Mouse (Mus musculus) cerebellum, adult 11 months (tissue): ENCODE results near the gene Rpl13a.
"Not testable (repeated sequence)": the region's sequence is repeated elsewhere in the genome, so short reads cannot be mapped to it uniquely, and the experiment has no call there.

Source experiments
- DNase-seq: peaks from one replicate; pipeline ENCODE4 v3.0.0; 2022

The Rpl13a gene

DNA sequence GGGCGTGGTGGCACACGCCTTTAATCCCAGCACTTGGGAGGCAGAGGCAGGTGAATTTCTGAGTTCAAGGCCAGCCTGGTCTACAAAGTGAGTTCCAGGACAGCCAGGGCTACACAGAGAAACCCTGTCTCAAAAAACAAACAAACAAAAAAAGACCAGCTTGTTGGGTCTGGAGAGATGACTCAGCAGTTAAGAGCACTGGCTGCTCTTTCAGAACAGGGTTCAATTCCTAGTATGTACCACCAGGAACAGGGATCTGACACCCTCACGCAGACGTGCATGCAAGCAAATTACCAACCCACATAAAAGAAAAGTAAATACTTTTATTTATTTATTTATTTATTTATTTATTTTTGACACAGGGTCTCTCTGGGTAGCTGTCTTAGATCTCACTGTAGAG is 18.5 kb downstream of the Rpl13a start:
- not testable (repeated sequence) for DNase-seq

DNA sequence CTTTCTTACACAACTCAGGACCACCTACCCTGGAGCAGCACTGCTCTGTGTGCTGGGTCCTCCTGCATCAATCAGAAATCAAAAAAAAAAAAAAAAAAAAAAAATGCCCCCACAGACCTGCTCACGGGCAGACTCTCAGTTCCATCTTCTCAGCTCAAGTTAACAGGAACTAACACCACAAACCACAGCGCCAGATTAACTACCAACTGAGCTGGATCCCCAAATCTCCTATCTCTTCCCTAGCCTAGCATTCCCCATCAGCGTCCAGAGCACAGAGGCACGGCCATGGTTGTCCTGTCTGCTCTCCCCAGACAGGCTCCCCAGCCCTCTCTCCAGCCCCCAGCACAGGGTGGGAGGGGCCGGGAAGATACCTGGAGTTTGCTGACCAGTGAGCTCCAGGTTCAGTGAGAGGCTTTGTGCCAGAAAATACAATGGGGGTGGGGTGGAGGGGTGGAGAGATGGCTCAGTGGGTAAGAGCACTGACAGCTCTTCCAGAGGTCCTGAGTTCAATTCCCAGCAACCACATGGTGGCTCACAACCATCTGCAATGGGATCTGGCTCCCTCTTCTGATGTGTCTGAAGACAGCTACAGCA is 21.4 kb downstream of the Rpl13a start:
- no peak for DNase-seq

DNA sequence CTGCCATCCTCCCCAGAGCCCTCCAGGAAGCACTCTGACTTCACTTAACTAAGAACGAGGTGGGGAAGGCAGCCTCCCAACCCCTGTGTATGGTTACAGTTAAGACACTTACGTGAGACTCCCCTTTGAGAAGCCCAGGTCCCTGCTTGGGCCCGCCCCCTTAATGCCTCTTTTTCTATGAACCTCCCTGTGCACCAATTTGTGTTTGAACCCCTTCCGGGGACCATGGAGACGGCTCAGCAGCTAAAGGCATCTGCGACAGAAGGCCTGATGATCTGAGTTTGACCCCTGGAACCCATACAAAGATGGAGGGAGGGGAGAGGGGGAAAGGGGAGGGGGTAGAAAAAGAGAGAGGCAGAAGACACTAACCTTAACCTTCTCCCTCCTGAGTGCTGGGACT is 22.1 kb downstream of the Rpl13a start:
- no peak for DNase-seq

DNA sequence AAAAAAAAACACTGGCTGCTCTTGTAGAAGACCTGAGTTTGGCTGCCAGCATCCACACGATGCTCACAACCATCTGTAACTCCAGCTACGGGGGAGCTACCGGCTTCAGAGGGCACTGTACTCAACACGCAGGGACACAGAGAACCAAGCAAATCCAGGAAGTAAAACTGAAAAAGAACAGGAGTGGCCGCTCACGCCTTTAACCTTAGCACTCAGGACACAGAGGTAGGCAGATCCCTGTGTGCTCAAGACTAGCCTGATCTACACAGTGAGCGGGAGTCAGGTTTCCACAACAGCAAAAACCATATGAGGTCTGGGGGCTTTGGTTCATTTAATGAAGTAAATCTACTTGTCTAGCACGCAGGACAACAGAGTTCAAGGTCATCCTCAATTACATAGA is 23.1 kb downstream of the Rpl13a start:
- DNase-seq = no peak

DNA sequence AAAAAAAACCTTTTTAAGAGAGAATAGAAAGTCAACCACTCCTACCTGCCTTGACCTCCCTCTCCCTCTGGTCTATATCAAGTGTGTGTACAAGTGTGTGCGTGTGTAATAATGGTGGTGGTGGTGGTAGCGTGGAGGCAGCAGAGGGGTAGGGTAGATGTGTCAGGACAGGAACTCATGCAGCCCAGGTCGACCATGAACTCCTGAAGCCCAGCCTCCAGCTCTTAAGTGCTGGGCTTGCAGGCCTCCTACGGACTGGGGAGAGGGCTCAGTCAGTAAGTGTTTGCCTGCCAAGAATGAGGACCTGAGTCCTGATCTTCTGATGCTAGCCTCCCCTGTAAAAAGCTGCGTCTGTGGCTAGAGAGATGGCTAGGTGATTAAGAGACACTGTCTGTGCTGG is 23.6 kb downstream of the Rpl13a start:
- DNase-seq = no peak

DNA sequence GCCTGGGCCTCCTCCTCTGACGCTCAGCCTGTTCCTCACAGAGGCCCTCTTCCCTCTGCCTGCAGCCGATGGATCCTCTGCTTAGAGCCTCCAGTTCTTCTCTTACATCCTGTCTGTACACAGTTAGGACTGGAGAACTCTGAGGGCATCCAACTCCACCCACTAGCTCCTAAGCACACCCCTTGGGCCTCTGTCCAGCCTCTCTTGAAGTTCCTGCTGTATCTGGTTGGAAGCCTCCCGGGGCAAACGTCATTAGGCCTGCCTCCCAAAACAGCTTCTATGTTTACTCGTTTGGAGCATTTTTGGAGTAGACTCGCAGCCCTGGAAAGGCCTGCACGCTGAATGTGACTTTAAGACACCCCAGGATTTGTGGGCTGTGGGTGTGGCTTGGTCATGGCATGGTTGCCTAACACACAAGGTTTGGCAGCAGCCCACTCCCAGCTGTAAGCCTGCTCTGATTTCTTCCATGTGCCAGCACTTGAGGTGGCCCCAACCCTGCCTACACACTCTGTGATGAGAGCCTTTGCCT is 24.8 kb downstream of the Rpl13a start, which contains the start of gene Fcgrt:
Gene Fcgrt (minus strand): TSS at position 200 of the 529 bp plus-strand sequence.
- no peak for DNase-seq

DNA sequence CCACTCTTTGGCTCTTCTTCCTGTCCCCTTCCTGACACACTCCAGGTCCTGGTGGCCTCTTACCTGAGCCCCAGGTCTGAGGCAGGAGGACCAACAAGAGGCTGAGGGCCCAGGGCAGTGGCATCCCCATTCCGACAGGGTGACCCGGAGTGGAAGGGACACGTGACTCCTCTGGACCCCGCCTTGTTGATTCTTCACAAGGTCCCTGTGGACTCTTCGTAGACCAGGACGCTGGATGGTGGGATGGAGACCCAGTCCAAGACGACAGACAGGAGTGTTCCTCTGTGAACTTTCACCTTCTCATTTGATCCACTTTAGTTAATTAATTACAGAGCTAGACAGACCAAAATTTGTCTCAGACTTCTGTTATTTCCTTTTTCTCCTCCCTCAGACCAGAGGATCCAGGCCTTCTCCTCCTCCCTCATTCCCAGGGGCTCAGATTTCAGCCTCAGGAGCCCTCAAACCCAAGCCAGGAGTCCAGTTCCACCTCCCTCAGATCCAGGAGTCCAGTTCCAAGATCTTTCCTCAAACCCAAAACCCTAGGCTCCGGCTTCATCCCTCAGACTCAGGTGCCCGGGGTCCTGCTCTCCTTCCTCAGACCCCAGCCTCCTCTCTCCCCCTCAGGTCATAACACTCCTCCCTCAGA is 25.5 kb downstream of the Rpl13a start:
- no peak for DNase-seq

DNA sequence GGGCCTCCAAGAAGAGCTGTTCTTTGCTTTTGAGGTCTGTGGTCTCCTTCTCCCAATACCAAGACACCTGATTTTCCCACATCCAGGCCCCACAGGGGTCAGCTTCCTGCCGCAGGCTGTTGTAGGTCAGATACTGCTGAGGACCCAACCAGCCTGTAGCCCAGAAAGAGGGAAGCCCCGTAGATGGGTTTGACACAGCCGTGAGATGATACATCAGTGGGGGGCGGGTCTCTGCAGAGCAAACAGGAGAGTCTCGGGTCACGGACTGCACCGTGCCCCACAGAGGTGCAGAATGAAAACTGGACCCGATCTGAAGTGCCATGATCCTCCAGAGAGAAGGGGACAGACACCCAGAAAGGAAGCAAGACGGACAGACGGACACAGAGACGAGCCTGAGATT is 26.1 kb downstream of the Rpl13a start:
- no peak for DNase-seq

DNA sequence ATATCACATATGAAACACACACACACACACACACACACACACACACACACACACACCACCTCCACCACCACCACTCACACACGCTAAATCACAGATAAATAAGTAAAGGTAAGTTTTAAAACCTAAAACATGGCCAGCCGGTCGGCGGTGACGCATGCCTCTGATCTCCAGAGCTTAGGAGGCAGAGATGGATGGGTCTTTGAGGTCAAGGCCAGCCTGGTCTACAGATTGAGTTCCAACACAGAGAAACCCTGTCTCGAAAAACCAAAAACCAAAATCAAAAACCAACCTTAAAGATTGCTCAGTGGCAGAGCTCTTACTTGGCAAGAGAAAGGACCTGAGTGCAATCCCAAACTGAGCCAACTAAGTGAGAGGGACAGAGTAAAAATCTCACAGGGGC is 28.5 kb downstream of the Rpl13a start:
- DNase-seq = no peak

DNA sequence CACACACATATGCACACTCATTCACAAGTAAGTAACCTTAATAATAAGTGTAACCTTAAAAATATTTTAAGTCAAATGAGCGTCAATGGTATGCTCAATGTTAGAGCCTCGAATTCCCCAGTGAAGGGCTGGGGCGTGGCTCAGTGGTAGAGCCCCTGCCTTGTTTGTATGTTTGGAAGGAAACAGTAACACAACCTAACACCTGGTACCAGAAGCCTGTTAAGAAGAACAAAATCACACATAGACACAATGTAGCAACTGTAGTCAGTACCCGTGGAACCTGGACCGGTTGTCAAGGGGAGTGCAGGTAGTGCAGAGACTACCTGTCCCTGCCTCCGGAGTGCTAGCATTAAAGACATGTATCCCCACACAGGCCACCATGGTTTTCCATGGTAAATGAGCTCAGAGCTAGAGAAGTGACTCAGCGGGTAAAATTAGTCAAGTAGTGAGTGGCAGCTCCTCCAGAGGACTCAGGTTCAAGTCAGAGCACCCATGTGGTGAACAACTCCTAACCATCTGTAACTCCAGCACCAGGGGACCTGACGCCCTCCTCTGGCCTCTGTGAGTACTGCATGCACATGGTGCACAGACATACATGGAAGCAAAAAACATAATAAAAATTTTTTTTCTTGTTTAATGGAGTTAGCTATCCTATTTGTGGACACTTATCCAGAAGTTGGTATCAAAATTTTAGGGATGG is 29.9 kb downstream of the Rpl13a start:
- no peak for DNase-seq

DNA sequence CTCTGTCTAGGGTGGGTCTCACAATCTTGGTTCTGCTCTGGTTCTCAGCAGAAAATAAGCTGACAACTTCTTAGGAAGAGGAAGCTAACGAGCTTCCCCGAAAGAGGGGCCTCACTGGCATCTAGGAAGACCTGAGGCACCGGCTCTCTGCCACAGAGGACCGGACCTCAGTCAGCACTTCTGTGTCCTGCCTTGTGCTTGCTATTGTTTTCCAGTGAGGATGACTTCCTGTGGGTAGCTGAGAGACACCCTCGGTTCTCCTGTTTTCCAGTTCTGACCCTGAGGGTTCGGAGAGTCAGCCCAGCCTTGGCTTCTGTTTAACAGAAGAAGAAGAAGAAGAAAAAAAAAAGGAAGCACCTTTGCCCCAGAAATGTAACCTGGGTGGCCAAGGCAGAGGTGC is 31.1 kb downstream of the Rpl13a start:
- no peak for DNase-seq

DNA sequence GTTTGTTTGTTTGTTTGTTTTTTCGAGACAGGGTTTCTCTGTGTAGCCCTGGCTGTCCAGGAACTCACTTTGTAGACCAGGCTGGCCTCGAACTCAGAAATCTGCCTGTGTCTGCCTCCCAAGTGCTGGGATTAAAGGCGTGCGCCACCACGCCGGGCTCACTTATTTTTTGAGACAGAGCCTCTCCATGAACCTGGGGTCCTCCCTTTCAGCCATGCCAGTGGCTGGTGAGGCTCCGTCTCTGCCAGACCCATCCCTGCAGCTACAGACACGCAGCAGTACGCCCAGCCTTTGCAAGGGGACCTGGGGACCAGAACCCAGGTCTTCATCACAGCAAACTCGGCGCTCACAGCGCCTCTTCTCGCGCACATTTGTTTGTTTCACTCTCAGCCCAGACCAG is 32.6 kb downstream of the Rpl13a start:
- DNase-seq = not testable (repeated sequence)

DNA sequence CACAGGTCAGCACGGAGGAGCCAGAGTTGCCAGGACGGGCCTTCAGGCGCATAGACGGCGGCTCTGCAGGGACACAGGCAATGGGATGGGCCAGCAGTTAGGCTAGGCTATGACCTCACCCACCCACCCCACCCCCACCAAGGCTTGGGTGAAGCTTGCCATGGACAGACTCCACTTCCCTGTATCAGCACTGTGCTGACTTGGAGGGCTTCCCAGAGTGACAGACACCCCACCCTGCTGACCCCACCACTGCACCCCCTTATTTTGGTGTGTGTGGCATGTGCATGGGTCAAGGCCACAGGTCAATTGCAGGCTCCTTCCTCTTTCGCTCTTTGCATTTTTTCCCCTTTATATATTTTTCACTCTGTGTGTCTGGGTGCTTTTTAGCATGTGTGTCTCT is 33.2 kb downstream of the Rpl13a start:
- DNase-seq = no peak

DNA sequence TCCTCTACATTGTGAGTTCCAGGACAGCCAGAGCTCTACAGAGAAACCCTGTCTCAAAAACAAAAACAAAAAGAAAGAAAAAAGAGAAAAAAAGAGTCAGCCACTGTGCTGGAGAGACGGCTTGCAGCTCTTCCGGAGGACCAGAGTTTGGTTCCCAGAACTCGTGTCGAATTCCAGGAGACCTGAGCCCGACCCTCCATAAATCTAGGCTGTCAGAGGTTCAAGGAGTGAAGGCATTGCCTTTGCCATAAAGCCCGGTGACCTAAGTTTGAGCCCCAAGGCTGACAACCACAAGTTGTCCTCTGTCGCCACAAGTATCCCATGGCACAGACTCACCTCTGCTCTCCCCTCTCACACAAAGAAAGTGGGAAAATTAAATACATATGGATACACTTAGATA is 34.4 kb downstream of the Rpl13a start:
- DNase-seq = no peak

DNA sequence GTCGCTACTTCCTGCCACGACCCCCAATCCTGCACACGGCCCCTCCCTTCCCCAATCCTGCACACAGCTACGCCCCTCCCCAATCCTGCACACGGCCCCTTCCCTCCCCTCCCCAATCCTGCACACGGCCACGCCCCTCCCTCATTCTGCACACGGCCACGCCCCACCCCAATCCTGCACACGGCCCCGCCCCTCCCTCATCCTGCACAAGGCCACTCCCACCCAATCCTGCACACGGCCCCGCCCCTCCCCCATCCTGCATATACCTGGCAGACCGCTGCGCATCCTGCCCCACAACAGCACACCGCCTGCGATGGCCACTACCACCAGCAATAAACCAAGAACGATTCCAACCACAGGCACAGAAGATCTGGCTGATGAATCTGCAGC is 35.0 kb downstream of the Rpl13a start:
- DNase-seq = no peak

DNA sequence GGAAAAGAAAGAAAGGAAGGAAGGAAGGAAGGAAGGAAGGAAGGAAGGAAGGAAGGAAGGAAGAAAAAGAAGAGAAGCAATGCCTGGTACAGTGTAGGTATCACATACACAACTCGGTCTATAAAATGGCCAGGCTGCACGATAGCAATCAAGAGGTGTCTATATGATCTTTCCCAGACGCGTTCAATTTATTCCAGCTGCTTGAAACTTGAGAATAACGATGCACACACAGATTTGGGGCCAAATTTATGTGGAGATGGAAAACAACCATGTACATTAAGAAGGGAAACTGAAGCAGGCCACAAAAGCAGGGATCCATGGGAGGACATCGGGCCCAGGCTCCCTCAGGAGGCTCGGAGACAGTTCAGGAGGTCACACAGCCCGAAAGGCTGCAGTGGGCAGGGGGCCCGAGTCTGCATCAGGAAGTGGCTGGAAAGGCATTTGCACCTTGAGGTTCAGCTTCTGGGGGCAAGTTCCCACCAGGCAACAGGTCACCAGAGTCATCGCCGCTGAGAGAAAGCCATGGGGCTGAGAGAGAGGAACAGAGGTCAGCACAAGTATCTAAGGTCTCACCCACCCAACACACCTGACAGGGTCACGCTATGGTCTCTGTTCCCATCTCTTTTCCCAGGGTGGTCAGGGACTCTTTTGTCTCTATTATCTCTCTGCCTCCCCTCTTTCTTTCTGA is 35.6 kb downstream of the Rpl13a start:
- no peak for DNase-seq

DNA sequence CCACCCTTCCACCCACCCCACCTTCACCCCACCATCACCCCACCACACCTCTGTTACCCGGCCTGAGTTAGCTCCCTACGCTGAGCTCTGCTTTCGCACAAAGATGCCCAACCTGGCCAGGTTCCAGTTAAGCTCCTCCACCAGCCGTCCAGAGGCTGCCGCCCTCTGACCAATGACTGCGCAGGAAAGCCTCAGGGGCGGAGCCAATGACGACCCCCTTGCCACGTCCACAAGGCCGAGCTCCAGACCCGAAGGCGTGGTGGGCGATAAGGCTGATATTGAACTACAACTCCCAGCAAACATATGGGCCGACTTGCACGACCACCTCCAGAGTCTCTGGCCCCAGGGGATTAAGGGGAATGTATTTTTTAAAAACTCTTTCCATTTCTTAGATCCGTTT is 36.5 kb downstream of the Rpl13a start, which contains the start of gene Rcn3:
Gene Rcn3 (minus strand): TSS at position 174 of the 400 bp plus-strand sequence.
- DNase-seq = no peak

DNA sequence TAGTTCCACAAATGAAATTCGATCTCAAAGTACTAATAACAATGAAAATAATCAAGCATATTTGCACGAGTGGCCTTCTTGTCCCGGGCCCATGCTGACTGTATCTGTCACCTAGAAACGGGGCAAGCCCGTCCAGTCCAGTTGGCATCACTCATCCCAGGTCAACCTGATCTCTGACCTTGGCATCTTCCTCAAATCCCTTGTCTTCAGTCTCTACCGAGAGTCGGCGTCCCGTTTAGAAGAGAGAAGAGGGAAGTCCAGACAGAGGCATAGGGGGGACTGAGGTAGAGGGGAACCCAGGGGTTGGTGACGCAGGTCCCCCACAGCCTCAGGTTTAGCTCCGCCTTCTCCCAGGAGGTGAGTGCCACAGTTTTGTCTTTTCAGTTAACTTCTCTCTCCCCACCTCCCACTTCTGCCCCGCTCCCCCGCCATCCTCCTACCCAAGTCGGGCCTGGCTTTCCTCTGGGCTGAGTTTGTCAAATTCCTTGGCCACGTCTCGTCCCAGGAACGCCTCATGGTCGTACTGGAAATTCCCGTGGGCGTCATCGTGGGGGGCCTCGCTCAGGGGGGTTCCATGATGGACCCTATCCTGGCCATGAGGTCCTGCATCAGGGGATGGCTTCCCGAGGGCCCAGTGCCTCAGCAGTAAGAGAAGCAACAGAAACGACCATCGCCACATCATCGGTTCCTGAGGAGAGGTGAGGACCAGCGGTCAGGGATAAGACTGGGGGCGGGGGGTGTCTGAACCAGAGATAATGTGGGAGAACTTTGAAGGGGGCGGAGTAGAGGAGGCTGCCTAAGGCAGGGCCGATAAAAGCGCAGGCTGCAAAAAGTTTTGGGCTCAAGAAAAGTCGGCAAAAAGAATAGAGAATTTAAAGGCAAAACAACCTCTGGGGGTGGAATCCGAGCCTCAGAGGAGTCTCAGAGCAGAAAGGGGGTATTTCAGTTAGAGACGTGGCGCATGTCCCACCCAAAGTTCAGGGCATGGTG is 37.3 kb downstream of the Rpl13a start:
- DNase-seq = no peak

DNA sequence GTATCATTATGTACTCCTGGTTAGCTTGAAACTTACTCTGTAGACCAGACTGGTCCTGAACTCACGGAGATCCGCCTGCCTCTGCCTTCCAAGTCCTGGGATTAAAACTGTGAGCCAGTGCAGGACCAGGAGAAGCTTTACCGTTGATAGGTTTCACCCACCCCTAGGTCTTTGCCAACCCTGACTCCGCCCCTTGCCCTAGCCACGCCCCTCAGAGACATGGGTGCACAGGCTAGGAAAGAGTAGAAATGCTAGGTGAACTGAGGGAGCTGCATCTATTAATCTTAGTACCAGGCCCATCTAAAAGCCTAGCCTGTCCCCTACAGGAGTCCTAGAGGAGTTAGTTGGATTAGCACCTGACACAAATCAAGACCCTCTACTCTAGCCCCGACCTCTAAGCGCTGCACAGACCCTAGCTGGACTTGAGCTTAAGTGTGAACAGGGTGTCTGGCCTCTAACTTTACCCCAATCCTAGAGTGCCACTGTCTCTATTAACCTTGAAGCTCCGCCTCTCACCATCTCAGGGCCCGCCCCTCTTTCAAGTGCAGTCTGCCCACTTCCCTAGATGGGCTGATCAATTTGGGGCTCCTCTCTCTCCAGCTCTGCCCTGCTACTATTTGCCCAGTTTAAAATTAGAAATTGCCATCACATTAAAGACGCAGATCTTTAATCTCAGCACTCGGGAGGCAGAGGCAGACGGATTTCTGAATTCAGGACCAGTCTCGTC is 38.1 kb downstream of the Rpl13a start:
- DNase-seq = no peak

DNA sequence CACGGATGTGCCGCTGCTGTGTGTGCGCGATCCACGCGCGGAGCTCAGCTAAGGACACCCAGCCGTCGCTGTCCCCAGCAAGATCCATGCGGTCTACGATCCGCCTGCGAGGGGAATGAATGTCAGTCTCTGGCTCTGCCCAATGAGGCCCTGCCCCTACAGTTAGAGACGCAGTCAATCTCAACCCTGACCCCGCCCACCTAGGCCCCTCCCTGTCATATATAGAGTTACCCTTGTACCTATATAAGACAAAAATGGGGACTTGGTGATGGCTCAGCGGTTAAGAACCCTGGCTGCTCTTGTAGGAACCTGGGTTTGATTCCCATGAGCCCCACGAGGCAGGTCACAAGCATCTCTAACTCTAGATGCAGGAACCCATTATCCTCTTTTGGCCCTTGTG is 40.0 kb downstream of the Rpl13a start:
- DNase-seq = no peak

DNA sequence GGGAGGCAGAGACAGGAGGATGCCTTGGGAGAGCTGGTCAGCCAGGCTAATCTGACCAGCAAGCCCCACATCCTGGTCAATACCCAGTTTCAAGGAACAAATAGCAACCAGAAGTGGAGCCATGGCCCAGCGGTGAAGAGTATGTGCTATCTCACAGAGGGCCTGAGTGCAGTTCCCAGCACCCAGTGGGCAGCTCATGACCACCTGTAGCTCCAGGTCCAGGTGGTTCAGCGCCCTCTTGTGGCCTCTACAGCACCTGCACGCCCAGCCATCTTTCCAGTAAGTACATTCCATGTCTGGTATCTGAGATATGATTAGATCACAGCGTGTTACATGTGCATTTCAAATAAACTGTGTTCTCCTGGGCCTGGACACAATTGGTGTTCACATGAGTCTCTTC is 42.5 kb downstream of the Rpl13a start:
- no peak for DNase-seq
